In the genomic region with DNA sequence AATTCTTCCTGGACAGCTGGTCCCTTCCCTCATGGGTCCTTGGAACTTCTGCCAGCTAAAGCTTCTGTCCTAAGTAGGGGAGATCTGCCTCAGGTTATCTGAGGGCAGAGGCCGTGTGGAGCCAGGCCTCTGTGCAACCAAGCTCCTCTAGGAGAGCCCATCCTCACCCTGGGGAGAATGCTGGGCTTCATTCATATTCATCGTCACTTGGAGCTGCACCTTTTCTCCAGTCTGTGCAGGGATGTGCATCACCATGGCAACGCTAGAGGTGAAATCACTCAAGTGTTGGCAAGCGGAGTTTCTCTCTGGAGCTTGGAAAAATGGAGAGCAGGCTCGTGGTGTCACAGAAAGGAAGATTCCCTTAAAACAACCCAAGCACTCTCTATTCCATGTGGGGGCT, we compare ENCODE assay signal across 11 mouse cellular contexts.
A peak's percentile ranks its signal among the peaks of the same experiment; 100 is the strongest.
DNase-seq lines count a peak whose midpoint lies in the region; ATAC-seq and TF ChIP-seq lines count a peak whose summit lies in the region.
"Had no signal": no experiment of that assay in that cellular context is flagged by ENCODE, and none has a peak within 500 bp of the region (broad histone marks: within the 10 kb centered on the region; RNA-seq: fewer than 3 reads in every experiment).

No protein-coding gene starts in this region.

- H3K9me3 ChIP-seq in hindbrain, embryonic 14.5 days (ENCODE audit: control insufficient read depth, low read length) = no peaks in the 10 kb centered on the region
- H3K9me3 ChIP-seq in midbrain, embryonic 14.5 days (ENCODE audit: control insufficient read depth, low read length) = no peaks in the 10 kb centered on the region
- H3K9me3 ChIP-seq: embryonic facial prominence, embryonic 15.5 days had no signal

- peak overlapping the region; percentile 88 for H3K27ac ChIP-seq in hindbrain, embryonic 14.5 days
- peak overlapping the region; percentile 91 for H3K27ac ChIP-seq in midbrain, embryonic 14.5 days (replicated peaks; ENCODE audit: low read depth, low read length)
- H3K27ac ChIP-seq: embryonic facial prominence, embryonic 15.5 days had no signal

- H3K4me1 ChIP-seq in hindbrain, embryonic 14.5 days (replicated peaks; ENCODE audit: control insufficient read depth, insufficient read depth, low read length) = peaks cover 26% of the 10 kb centered on the region
- H3K4me1 ChIP-seq in midbrain, embryonic 14.5 days (ENCODE audit: control insufficient read depth, insufficient read depth, low read length) = peaks cover 33% of the 10 kb centered on the region

- H3K9ac ChIP-seq in hindbrain, embryonic 14.5 days = no peak overlapping the region
- no peak overlapping the region for H3K9ac ChIP-seq in midbrain, embryonic 14.5 days (replicated peaks; ENCODE audit: low read length)
- H3K9ac ChIP-seq: embryonic facial prominence, embryonic 15.5 days had no signal

- no peak overlapping the region for H3K4me3 ChIP-seq in hindbrain, embryonic 14.5 days (replicated peaks; ENCODE audit: low read length)
- H3K4me3 ChIP-seq in midbrain, embryonic 14.5 days (replicated peaks; ENCODE audit: low read depth, low read length) = no peak overlapping the region
- H3K4me3 ChIP-seq: embryonic facial prominence, embryonic 15.5 days had no signal

- no peak for TF ChIP-seq POLR2A in brain, embryonic 14.5 days (IDR thresholded peaks at IDR 0.05; ENCODE audit: borderline replicate concordance, extremely low read depth, insufficient read depth, insufficient read length, poor library complexity, severe bottlenecking)

- 0 out of 2 replicates have a peak overlapping the region, but pooled peaks have one; percentile 8 for H3K4me2 ChIP-seq in hindbrain, embryonic 14.5 days (replicated peaks)
- peak overlapping the region; percentile 9; the same call in 1 of the 2 replicates for H3K4me2 ChIP-seq in midbrain, embryonic 14.5 days (ENCODE audit: low read length)
- H3K4me2 ChIP-seq: embryonic facial prominence, embryonic 15.5 days; liver, embryonic 11.5 days had no signal

- TF ChIP-seq CTCF in brain, embryonic 14.5 days (IDR thresholded peaks at IDR 0.05; ENCODE audit: borderline replicate concordance, extremely low read depth, insufficient read depth, insufficient read length) = no peak

- intact Hi-C loops in heart, postnatal 25 days (cut with DNase I) = no loop called here
- intact Hi-C loops in gastrocnemius, postnatal 14 days (cut with DNase I; ENCODE audit: low total_unique reads) = no loop called here

- no peaks in the 10 kb centered on the region for H3K27me3 ChIP-seq in hindbrain, embryonic 14.5 days (ENCODE audit: control insufficient read depth, insufficient read depth, low read length)
- no peaks in the 10 kb centered on the region for H3K27me3 ChIP-seq in midbrain, embryonic 14.5 days (ENCODE audit: control insufficient read depth, insufficient read depth, low read length)
- H3K27me3 ChIP-seq: embryonic facial prominence, embryonic 15.5 days had no signal

- 19% methylated on average over 5 of the region's 5 CpGs for WGBS in hindbrain, embryonic 14.5 days
- WGBS in midbrain, embryonic 14.5 days = 24% methylated on average over 5 of the region's 5 CpGs

- H3K36me3 ChIP-seq in hindbrain, embryonic 14.5 days (replicated peaks; ENCODE audit: control insufficient read depth, insufficient read depth) = no peaks in the 10 kb centered on the region
- H3K36me3 ChIP-seq in midbrain, embryonic 14.5 days (ENCODE audit: control insufficient read depth, insufficient read depth, low read length) = no peaks in the 10 kb centered on the region
- H3K36me3 ChIP-seq: embryonic facial prominence, embryonic 15.5 days had no signal

- ATAC-seq in hindbrain, embryonic 14.5 days (ENCODE audit: low FRiP score) = peak; percentile 71
- peak; percentile 76; the same call in 1 of the 2 replicates for ATAC-seq in midbrain, embryonic 14.5 days (ENCODE audit: low FRiP score, low TSS enrichment)

- peak; percentile 4 for DNase-seq in cerebellum, adult 8-10 months
- no peak for DNase-seq in cerebellum, adult 11-12 months
- peak; percentile 93 for DNase-seq in brain, embryonic 14.5 days (ENCODE audit: low read depth)
- peak; percentile 75 for DNase-seq in hindbrain, embryonic 14.5 days (ENCODE audit: low spot score)
- peak; percentile 89 for DNase-seq in midbrain, embryonic 14.5 days
- no peak for DNase-seq in liver
- DNase-seq in heart, postnatal 25 days (ENCODE audit: low spot score) = no peak
- no peak for DNase-seq in gastrocnemius, postnatal 14 days
- DNase-seq: heart, postnatal 4 days had no signal

Comparison
In these comparisons a context has a peak if more than half of its experiments do, and no peak if none do; other contexts are left out.
1. DNase-seq: peak in cerebellum, adult 8-10 months (single experiment), brain, embryonic 14.5 days (single experiment), hindbrain, embryonic 14.5 days (single experiment) and midbrain, embryonic 14.5 days (single experiment); none in cerebellum, adult 11-12 months (single experiment), liver (single experiment), heart, postnatal 25 days (single experiment) and gastrocnemius, postnatal 14 days (single experiment).